ENCODE assay signal across 11 mouse cellular contexts in genomic region chr14:75309336-75309992, GRCm38 (mm10). TPM values are rescaled to one million over a fixed set of nuclear protein-coding genes. Genes with fewer than 3 reads are reported as not detected.
DNase-seq lines count a peak whose midpoint lies in the region; ATAC-seq and TF ChIP-seq lines count a peak whose summit lies in the region.
"Had no signal": no experiment of that assay in that cellular context is flagged by ENCODE, and none has a peak within 500 bp of the region (broad histone marks: within the 10 kb centered on the region; RNA-seq: fewer than 3 reads in every experiment).

No protein-coding gene starts in this region.

- no peak overlapping the region for H3K4me2 ChIP-seq in liver, postnatal 0 days (ENCODE audit: low read depth, low read length)
- no peak overlapping the region for H3K4me2 ChIP-seq in liver, embryonic 12.5 days
- no peak overlapping the region for H3K4me2 ChIP-seq in embryonic facial prominence, embryonic 14.5 days (ENCODE audit: low read depth, low read length)
- H3K4me2 ChIP-seq: heart, embryonic 13.5 days had no signal

- H3K27me3 ChIP-seq in liver, postnatal 0 days (ENCODE audit: insufficient read depth, low read length), result no peaks in the 10 kb centered on the region
- H3K27me3 ChIP-seq in liver, embryonic 12.5 days (replicated peaks), result no peaks in the 10 kb centered on the region
- H3K27me3 ChIP-seq in embryonic facial prominence, embryonic 14.5 days (replicated peaks; ENCODE audit: control insufficient read depth, insufficient read depth, low read length), result no peaks in the 10 kb centered on the region
- H3K27me3 ChIP-seq: heart, embryonic 13.5 days; megakaryocyte, embryonic 14.5 days had no signal

- H3K4me3 ChIP-seq in liver, postnatal 0 days (ENCODE audit: low read depth, low read length), result no peak overlapping the region
- no peak overlapping the region for H3K4me3 ChIP-seq in liver, embryonic 12.5 days
- H3K4me3 ChIP-seq in embryonic facial prominence, embryonic 14.5 days (ENCODE audit: low read depth, low read length), result no peak overlapping the region
- H3K4me3 ChIP-seq: heart, embryonic 13.5 days; megakaryocyte, embryonic 14.5 days had no signal

- TF ChIP-seq CTCF in liver, postnatal 0 days (IDR thresholded peaks at IDR 0.05; ENCODE audit: low read depth), result peak; percentile 43

- no peak for ATAC-seq in liver, postnatal 0 days
- ATAC-seq in liver, embryonic 12.5 days, result no peak
- no peak for ATAC-seq in embryonic facial prominence, embryonic 14.5 days (ENCODE audit: low read depth)

- no peaks in the 10 kb centered on the region for H3K9me3 ChIP-seq in liver, postnatal 0 days (ENCODE audit: low read length)
- no peaks in the 10 kb centered on the region for H3K9me3 ChIP-seq in liver, embryonic 12.5 days (replicated peaks)
- H3K9me3 ChIP-seq in embryonic facial prominence, embryonic 14.5 days (ENCODE audit: control insufficient read depth, low read length), result no peaks in the 10 kb centered on the region
- H3K9me3 ChIP-seq: heart, embryonic 13.5 days; megakaryocyte, embryonic 14.5 days had no signal

- TF ChIP-seq EP300 in liver, postnatal 0 days (IDR thresholded peaks at IDR 0.05; ENCODE audit: low read depth), result no peak

- WGBS in liver, postnatal 0 days (ENCODE audit: insufficient replicate concordance), result 71% methylated on average over 5 of the region's 5 CpGs
- 78% methylated on average over 5 of the region's 5 CpGs for WGBS in liver, embryonic 12.5 days (ENCODE audit: insufficient replicate concordance)
- WGBS in embryonic facial prominence, embryonic 14.5 days, result 63% methylated on average over 5 of the region's 5 CpGs

- no peak overlapping the region for H3K9ac ChIP-seq in liver, postnatal 0 days (replicated peaks)
- H3K9ac ChIP-seq in liver, embryonic 12.5 days, result no peak overlapping the region
- no peak overlapping the region for H3K9ac ChIP-seq in embryonic facial prominence, embryonic 14.5 days (ENCODE audit: low read depth, low read length)
- H3K9ac ChIP-seq: heart, embryonic 13.5 days had no signal

- H3K4me1 ChIP-seq in liver, postnatal 0 days (ENCODE audit: insufficient read depth), result no peaks in the 10 kb centered on the region
- no peaks in the 10 kb centered on the region for H3K4me1 ChIP-seq in liver, embryonic 12.5 days
- H3K4me1 ChIP-seq in embryonic facial prominence, embryonic 14.5 days (ENCODE audit: control insufficient read depth, insufficient read depth, low read length), result no peaks in the 10 kb centered on the region
- H3K4me1 ChIP-seq: heart, embryonic 13.5 days; megakaryocyte, embryonic 14.5 days had no signal

- no peak overlapping the region for H3K27ac ChIP-seq in liver, postnatal 0 days (ENCODE audit: low read depth)
- H3K27ac ChIP-seq in liver, embryonic 12.5 days, result no peak overlapping the region
- no peak overlapping the region for H3K27ac ChIP-seq in embryonic facial prominence, embryonic 14.5 days (replicated peaks; ENCODE audit: low read depth, low read length)
- H3K27ac ChIP-seq: heart, embryonic 13.5 days had no signal

- intact Hi-C loops in gastrocnemius, postnatal 36 days (cut with DNase I), result no loop called here

- peak; percentile 29 to 49 for DNase-seq in cerebellum, postnatal 14 days
- no peak for DNase-seq in cerebellum, postnatal 36 days
- DNase-seq in liver, postnatal 0 days, result no peak
- DNase-seq in embryonic facial prominence, embryonic 14.5 days (ENCODE audit: low spot score), result peak; percentile 19
- peak; percentile 34 for DNase-seq in retina, postnatal 1 day
- no peak for DNase-seq in gastrocnemius, postnatal 36 days
- DNase-seq in cerebellum, adult 18-20 months, result no peak
- DNase-seq: thymus, postnatal 4 days had no signal

- peaks cover 6% of the 10 kb centered on the region; the same call in 1 of the 2 replicates for H3K36me3 ChIP-seq in liver, postnatal 0 days (replicated peaks; ENCODE audit: insufficient read depth, low read length)
- H3K36me3 ChIP-seq in liver, embryonic 12.5 days, result peaks cover 17% of the 10 kb centered on the region
- H3K36me3 ChIP-seq in embryonic facial prominence, embryonic 14.5 days (ENCODE audit: control insufficient read depth, insufficient read depth, low read length), result no peaks in the 10 kb centered on the region; the same call in 1 of the 2 replicates

RNA-seq across cellular contexts. Expression of gene Zc3h13, which starts 25.3 kb away (rescaled TPM):
- polyA plus RNA-seq in liver, postnatal 0 days (2015; fragmentation: Nextera tagmentation; extraction: Ambion mirVana), result 17.5 and 19.7 TPM in 2 replicates
- 20.1 TPM in 2 replicates for polyA plus RNA-seq in liver, embryonic 12.5 days (2016; fragmentation: Nextera tagmentation; extraction: Ambion mirVana)
- 26.5 and 29.1 TPM in 2 replicates for polyA plus RNA-seq in embryonic facial prominence, embryonic 14.5 days (2014; fragmentation: Nextera tagmentation; extraction: Ambion mirVana)
- 10 to 100 TPM; 12.2 to 15.9 TPM for total RNA-seq in gastrocnemius, postnatal 36 days (2021)

Comparison
In these comparisons a context has a peak if more than half of its experiments do, and no peak if none do; other contexts are left out.
1. DNase-seq: peak in cerebellum, postnatal 14 days (2 of 2), embryonic facial prominence, embryonic 14.5 days (single experiment) and retina, postnatal 1 day (single experiment); none in cerebellum, postnatal 36 days (0 of 2), liver, postnatal 0 days (single experiment), gastrocnemius, postnatal 36 days (0 of 2) and cerebellum, adult 18-20 months (0 of 2).